Mouse (Mus musculus) midbrain, embryonic 12.5 days (tissue): ENCODE results near the gene Lgmn. TPM values are rescaled to one million over a fixed set of nuclear protein-coding genes. Genes with fewer than 3 reads are reported as not detected.

Experiments used
- polyA plus RNA-seq: library from polyadenylated mRNA; unstranded; fragments of >200 nt; fragmentation: Nextera tagmentation; extraction: Ambion mirVana; gene quantifications from 2 replicates; pipeline ENCODE4 v1.2.1, GENCODE M21; 2016

Lgmn gene
- polyA plus RNA-seq, 1 experiment from 2014 or later: 61.7 TPM

Other genes starting within 250 kb of the Lgmn start
- 4.2 and 5.1 TPM in 2 replicates for gene Rin3, start 156.8 kb downstream of the Lgmn start, polyA plus RNA-seq
- gene Golga5, start 29.3 kb upstream of the Lgmn start, polyA plus RNA-seq: 32.1 and 35.2 TPM in 2 replicates
- 44.6 and 48.1 TPM in 2 replicates for gene Chga, start 115.2 kb upstream of the Lgmn start, polyA plus RNA-seq